Mouse (Mus musculus) stomach, postnatal 0 days (tissue): ENCODE data around the gene Smu1. TPM values are rescaled to one million over a fixed set of nuclear protein-coding genes. Genes with fewer than 3 reads are reported as not detected.

Experiments used
- ATAC-seq: fragments of 200-750 bp; cut with Nextera tagmentation; 2 replicates; pipeline ENCODE4 v1.8.0; 2017; ENCODE audit not compliant: low FRiP score, low TSS enrichment
- DNase-seq: peaks from one replicate; pipeline ENCODE4 v3.0.0-alpha.2; 2016; ENCODE audit warnings: low spot score
- H3K27ac ChIP-seq: fragments of 300-500 bp; sonication (generic); replicated peaks from 2 replicates; pipeline ENCODE4 v1.5.1; 2014; ENCODE audit warnings: mild to moderate bottlenecking, control low read depth
- H3K27me3 ChIP-seq: fragments of 300-500 bp; sonication (generic); 2 replicates; pipeline ENCODE4 v1.6.1; 2014; ENCODE audit warnings: low read length; ENCODE audit not compliant: control insufficient read depth, insufficient read depth
- H3K36me3 ChIP-seq: fragments of 300-500 bp; sonication (generic); 2 replicates; pipeline ENCODE4 v1.6.1; 2014; ENCODE audit warnings: low read length, mixed read lengths; ENCODE audit not compliant: control insufficient read depth, insufficient read depth
- H3K4me1 ChIP-seq: fragments of 300-500 bp; sonication (generic); replicated peaks from 2 replicates; pipeline ENCODE4 v1.6.1; 2014; ENCODE audit warnings: antibody characterized with exemption; ENCODE audit not compliant: control insufficient read depth, insufficient read depth
- H3K4me2 ChIP-seq: fragments of 300-500 bp; sonication (generic); replicated peaks from 2 replicates; pipeline ENCODE4 v1.6.1; 2014; ENCODE audit warnings: low read depth, mild to moderate bottlenecking, control low read depth, moderate library complexity
- H3K4me3 ChIP-seq: fragments of 300-500 bp; sonication (generic); 2 replicates; pipeline ENCODE4 v1.5.1; 2014; ENCODE audit warnings: low read depth, low read length, control low read depth
- H3K9ac ChIP-seq: fragments of 300-500 bp; sonication (generic); 2 replicates; pipeline ENCODE4 v1.6.1; 2014; ENCODE audit warnings: mild to moderate bottlenecking, low read length, control low read depth, mixed read lengths
- H3K9me3 ChIP-seq: fragments of 300-500 bp; sonication (generic); 2 replicates; pipeline ENCODE4 v1.6.1; 2016; ENCODE audit warnings: low read length; ENCODE audit not compliant: control insufficient read depth
- CTCF ChIP-seq: IDR thresholded peaks from 2 replicates; pipeline ENCODE4 v1.5.1; 2016; ENCODE audit warnings: antibody characterized with exemption, low read depth, mild to moderate bottlenecking, moderate library complexity
- EP300 ChIP-seq: optimal IDR thresholded peaks from 2 replicates; pipeline ENCODE3; 2016; ENCODE audit warnings: antibody characterized with exemption
- WGBS: fragments of 180-500 bp; shearing (Covaris S2); extraction: QIAGEN DNeasy Blood & Tissue Kit; methylation state at CpG from one replicate; pipeline ENCODE4 v1.1.7; 2014; 5-methylcytosine and 5-hydroxymethylcytosine counted together
- polyA plus RNA-seq: library from polyadenylated mRNA; unstranded; fragments of >200 nt; fragmentation: Nextera tagmentation; extraction: Ambion mirVana; gene quantifications from 2 replicates; pipeline ENCODE4 v1.2.1, GENCODE M21; 2015

Smu1 gene
- polyA plus RNA-seq, 1 experiment from 2014 or later = 79.9 TPM

DNA sequence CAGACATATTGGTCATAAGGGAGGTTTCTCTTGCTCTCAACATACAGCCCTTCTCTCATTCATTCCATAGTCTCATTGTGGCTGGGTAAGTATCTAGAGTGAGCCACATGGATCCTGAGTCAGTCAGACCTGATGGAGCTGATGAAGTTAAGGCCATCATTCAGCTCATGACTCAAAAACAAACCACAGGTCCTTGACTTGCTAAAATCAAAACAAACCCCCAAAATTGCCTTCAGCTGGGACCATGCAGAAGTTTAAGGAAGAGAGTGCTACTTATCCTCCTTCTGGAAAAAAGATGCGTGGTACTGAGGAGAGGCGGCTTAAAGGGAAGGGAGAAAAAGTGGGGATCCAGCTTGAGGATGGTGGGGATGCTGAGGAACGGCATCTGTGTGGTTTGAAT is 38.0 kb upstream of the Smu1 start:
- no peak for ATAC-seq
- Histone ChIP-seq H3K36me3 (no peaks in the 10 kb centered on the region; the same call in 1 of the 2 replicates), H3K27me3 (no peaks in the 10 kb centered on the region), H3K9me3 (no peaks in the 10 kb centered on the region; the same call in 1 of the 2 replicates), H3K4me1 (no peaks in the 10 kb centered on the region), H3K27ac (no peak overlapping the region), H3K4me2 (no peak overlapping the region), H3K4me3 (no peak overlapping the region), H3K9ac (no peak overlapping the region)
- TF ChIP-seq CTCF (no peak), EP300 (no peak)
- 88% methylated on average over 3 of the region's 3 CpGs for WGBS
- no peak for DNase-seq

GRCm38 (mm10) chr4:40794320-40794719 is 36.6 kb upstream of the Smu1 start:
- no peak overlapping the region for H3K27ac ChIP-seq
- H3K4me3 ChIP-seq = no peak overlapping the region
- H3K4me1 ChIP-seq = no peaks in the 10 kb centered on the region
- no peak overlapping the region for H3K4me2 ChIP-seq
- H3K9me3 ChIP-seq = no peaks in the 10 kb centered on the region; the same call in 1 of the 2 replicates
- H3K36me3 ChIP-seq = no peaks in the 10 kb centered on the region
- H3K9ac ChIP-seq = no peak overlapping the region
- ATAC-seq (no peak), DNase-seq (no peak)
- no peak for TF ChIP-seq CTCF
- no peak for TF ChIP-seq EP300
- no peaks in the 10 kb centered on the region for H3K27me3 ChIP-seq

GRCm38 (mm10) chr4:40791176-40791575 is 33.5 kb upstream of the Smu1 start:
- Histone ChIP-seq H3K9me3 (no peaks in the 10 kb centered on the region; the same call in 1 of the 2 replicates), H3K4me3 (no peak overlapping the region), H3K27me3 (no peaks in the 10 kb centered on the region), H3K27ac (no peak overlapping the region), H3K9ac (no peak overlapping the region), H3K4me1 (no peaks in the 10 kb centered on the region), H3K4me2 (no peak overlapping the region), H3K36me3 (no peaks in the 10 kb centered on the region)
- 81% methylated on average over 4 of the region's 4 CpGs for WGBS
- DNase-seq (no peak), ATAC-seq (no peak)
- TF ChIP-seq EP300 (no peak), CTCF (no peak)

DNA sequence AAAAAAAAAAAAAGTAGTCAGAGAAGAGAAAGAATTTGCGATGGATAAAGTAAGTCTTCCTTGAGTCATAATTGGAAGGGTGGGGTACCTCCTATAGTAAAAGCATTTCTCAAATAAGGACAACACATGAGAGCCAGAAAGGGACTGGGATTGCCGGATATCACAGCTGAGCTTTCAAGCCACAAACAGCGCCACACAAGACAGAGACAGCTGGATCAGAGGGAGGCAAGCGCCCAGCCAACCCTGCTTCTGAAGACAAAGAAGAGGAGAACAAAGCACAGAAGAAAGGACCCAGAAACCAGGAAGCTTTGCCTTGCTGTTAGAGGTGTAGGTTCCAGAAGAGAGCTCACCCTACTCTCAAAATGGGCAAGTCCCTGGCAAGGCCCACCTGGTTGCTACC is 28.9 kb upstream of the Smu1 start:
- H3K4me1 ChIP-seq = no peaks in the 10 kb centered on the region
- no peak overlapping the region for H3K9ac ChIP-seq
- H3K4me3 ChIP-seq = no peak overlapping the region
- H3K36me3 ChIP-seq = no peaks in the 10 kb centered on the region
- ATAC-seq (no peak), DNase-seq (no peak)
- TF ChIP-seq EP300 (no peak), CTCF (no peak)
- H3K27me3 ChIP-seq = no peaks in the 10 kb centered on the region
- WGBS = 69% methylated on average over 4 of the region's 4 CpGs
- H3K27ac ChIP-seq = no peak overlapping the region
- H3K4me2 ChIP-seq = no peak overlapping the region
- H3K9me3 ChIP-seq = no peaks in the 10 kb centered on the region

GRCm38 (mm10) chr4:40785620-40786166 is 28.0 kb upstream of the Smu1 start:
- 83% methylated on average over 9 of the region's 9 CpGs for WGBS
- ATAC-seq = peak; percentile 35; the same call in 1 of the 2 replicates
- no peaks in the 10 kb centered on the region for H3K27me3 ChIP-seq
- no peak for TF ChIP-seq CTCF
- no peak for TF ChIP-seq EP300
- no peak overlapping the region for H3K27ac ChIP-seq
- H3K9me3 ChIP-seq = no peaks in the 10 kb centered on the region
- H3K4me1 ChIP-seq = no peaks in the 10 kb centered on the region
- DNase-seq = no peak
- no peak overlapping the region for H3K4me3 ChIP-seq
- H3K4me2 ChIP-seq = no peak overlapping the region
- H3K9ac ChIP-seq = no peak overlapping the region
- no peaks in the 10 kb centered on the region for H3K36me3 ChIP-seq

DNA sequence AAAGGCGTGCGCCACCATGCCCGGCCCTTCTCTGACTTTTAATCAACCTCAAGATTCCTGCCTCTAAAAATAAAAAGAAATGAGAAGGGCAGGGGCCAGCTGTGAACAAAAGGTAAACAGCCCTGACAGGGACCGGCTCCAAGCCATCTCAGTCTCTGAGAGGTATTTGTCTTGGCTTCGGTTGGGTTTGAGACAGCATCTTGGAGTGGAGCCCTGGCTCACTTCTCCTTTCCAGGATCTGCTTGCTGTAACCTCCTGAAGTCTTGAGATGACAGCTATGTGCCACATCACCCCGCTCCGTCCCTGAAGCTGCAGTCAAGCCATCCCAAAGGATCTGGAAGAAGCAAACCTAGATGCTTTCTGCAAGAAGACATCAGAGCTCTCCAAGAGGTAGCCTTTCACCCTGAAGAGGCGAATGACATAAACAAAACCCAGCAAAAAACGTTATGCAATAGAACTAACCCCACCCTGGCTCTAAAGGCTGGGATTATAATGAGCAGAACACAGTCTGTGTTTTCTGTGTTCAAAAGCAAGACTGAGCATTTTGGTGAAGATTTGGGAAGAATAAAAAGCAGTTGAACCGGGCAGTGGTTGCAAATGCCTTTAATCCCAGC is 26.9 kb upstream of the Smu1 start:
- ATAC-seq (no peak), DNase-seq (no peak)
- Histone ChIP-seq H3K4me3 (no peak overlapping the region), H3K4me2 (no peak overlapping the region), H3K27me3 (no peaks in the 10 kb centered on the region), H3K9me3 (no peaks in the 10 kb centered on the region), H3K27ac (0 out of 2 replicates have a peak overlapping the region, but pooled peaks have one; percentile 58), H3K4me1 (no peaks in the 10 kb centered on the region), H3K9ac (no peak overlapping the region), H3K36me3 (no peaks in the 10 kb centered on the region)
- TF ChIP-seq EP300 (no peak), CTCF (no peak)
- 34% methylated on average over 10 of the region's 10 CpGs for WGBS
